Mouse (Mus musculus): ENCODE data around the gene Tmed1.

- TF ChIP-seq CTCF (IDR thresholded peaks at IDR 0.05; ENCODE audit: low read depth, low read length): peak; percentile 65
- TF ChIP-seq POLR2A (IDR thresholded peaks at IDR 0.05; ENCODE audit: extremely low read depth, insufficient read depth, low read length): no peak
Measured at GRCm38 (mm10) chr9:21546789-21547074, 36.7 kb upstream of the Tmed1 start, which contains the start of gene Carm1.

All from liver, adult 2 months (tissue).